Comparison of ENCODE assay signal across 11 mouse cellular contexts in genomic region chr5:103587219-103587618, GRCm38 (mm10). TPM values are rescaled to one million over a fixed set of nuclear protein-coding genes. Genes with fewer than 3 reads are reported as not detected.
DNase-seq lines count a peak whose midpoint lies in the region; ATAC-seq and TF ChIP-seq lines count a peak whose summit lies in the region.
"Had no signal": no experiment of that assay in that cellular context is flagged by ENCODE, and none has a peak within 500 bp of the region (broad histone marks: within the 10 kb centered on the region; RNA-seq: fewer than 3 reads in every experiment).

No protein-coding gene starts in this region.

- no peak overlapping the region for H3K9ac ChIP-seq in intestine, postnatal 0 days (ENCODE audit: low read depth, low read length)
- H3K9ac ChIP-seq in intestine, embryonic 15.5 days: no peak overlapping the region
- no peak overlapping the region for H3K9ac ChIP-seq in MEL (ENCODE audit: control insufficient read depth, low read depth, low read length, poor library complexity, severe bottlenecking)
- H3K9ac ChIP-seq: embryonic facial prominence, embryonic 15.5 days had no signal

- peak; percentile 5 for DNase-seq in 416B (ENCODE audit: low read depth)
- peak; percentile 33 for DNase-seq in MEL (ENCODE audit: low read depth, low spot score)
- peak; percentile 29 for DNase-seq in embryo, embryonic 9.5 days (ENCODE audit: extremely low spot score)
- no peak for DNase-seq in cerebellum, adult 2 months
- DNase-seq in kidney, postnatal 25 days: no peak
- DNase-seq: heart, postnatal 36 days; right cerebral cortex, postnatal 14 days had no signal

- peak; percentile 67 for TF ChIP-seq CTCF in intestine, postnatal 0 days (IDR thresholded peaks at IDR 0.05; ENCODE audit: low read depth)
- peak; percentile 56 to 72 (median 59) for TF ChIP-seq CTCF in MEL (IDR thresholded peaks at IDR 0.05 in 2 of 3, conservative IDR thresholded peaks at IDR 0.05 in 1 of 3; ENCODE audit: control insufficient read depth in 1 of 3, insufficient read depth in 1 of 3, low read depth in 2 of 3, low read length in 3 of 3, poor library complexity in 1 of 3, severe bottlenecking in 1 of 3)
- no peak for TF ChIP-seq CTCF in cerebellum, adult 2 months (IDR thresholded peaks at IDR 0.05; ENCODE audit: borderline replicate concordance, insufficient read depth, low read depth, low read length)

- H3K79me2 ChIP-seq in MEL (ENCODE audit: control insufficient read depth, insufficient read depth, low read length, poor library complexity): no peaks in the 10 kb centered on the region

- peak; percentile 33 for TF ChIP-seq RAD21 in MEL (IDR thresholded peaks at IDR 0.05; ENCODE audit: low read depth, low read length)

- no peak overlapping the region for H3K27ac ChIP-seq in intestine, postnatal 0 days (ENCODE audit: low read depth, low read length)
- no peak overlapping the region for H3K27ac ChIP-seq in intestine, embryonic 15.5 days
- no peak overlapping the region for H3K27ac ChIP-seq in MEL (ENCODE audit: control insufficient read depth, low read depth, low read length)
- no peak overlapping the region for H3K27ac ChIP-seq in cerebellum, adult 2 months (ENCODE audit: insufficient read depth, low read length)
- H3K27ac ChIP-seq: embryonic facial prominence, embryonic 15.5 days had no signal

- H3K36me3 ChIP-seq in intestine, postnatal 0 days (ENCODE audit: control insufficient read depth, insufficient read depth): no peaks in the 10 kb centered on the region; the same call in 1 of the 2 replicates
- H3K36me3 ChIP-seq in intestine, embryonic 15.5 days: no peaks in the 10 kb centered on the region
- no peaks in the 10 kb centered on the region for H3K36me3 ChIP-seq in MEL (ENCODE audit: control insufficient read depth in 1 of 2, insufficient read depth in 2 of 2, low read length in 2 of 2)

- H3K9me3 ChIP-seq in intestine, postnatal 0 days (ENCODE audit: control insufficient read depth): no peaks in the 10 kb centered on the region
- no peaks in the 10 kb centered on the region for H3K9me3 ChIP-seq in intestine, embryonic 15.5 days
- no peaks in the 10 kb centered on the region for H3K9me3 ChIP-seq in MEL (replicated peaks; ENCODE audit: insufficient read depth, low read length)
- H3K9me3 ChIP-seq: embryonic facial prominence, embryonic 15.5 days had no signal

- ATAC-seq in intestine, postnatal 0 days: no peak
- no peak for ATAC-seq in intestine, embryonic 15.5 days

- no peak overlapping the region for H3K4me2 ChIP-seq in intestine, postnatal 0 days (replicated peaks; ENCODE audit: low read depth)
- H3K4me2 ChIP-seq in intestine, embryonic 15.5 days (replicated peaks): no peak overlapping the region
- H3K4me2 ChIP-seq: embryonic facial prominence, embryonic 15.5 days had no signal

- no peak for TF ChIP-seq EP300 in MEL (IDR thresholded peaks at IDR 0.05; ENCODE audit: low read depth in 1 of 2, low read length in 2 of 2)

- no peak for TF ChIP-seq POLR2A in MEL (IDR thresholded peaks at IDR 0.05; ENCODE audit: control insufficient read depth in 1 of 2, insufficient read depth in 1 of 2, low read depth in 1 of 2, low read length in 2 of 2, poor library complexity in 1 of 2)
- no peak for TF ChIP-seq POLR2A in cerebellum, adult 2 months (IDR thresholded peaks at IDR 0.05; ENCODE audit: borderline replicate concordance, insufficient read depth, low read length)

- no peaks in the 10 kb centered on the region for H3K27me3 ChIP-seq in intestine, postnatal 0 days (replicated peaks; ENCODE audit: control insufficient read depth, insufficient read depth, low read length)
- H3K27me3 ChIP-seq in intestine, embryonic 15.5 days (replicated peaks): no peaks in the 10 kb centered on the region
- H3K27me3 ChIP-seq in MEL (ENCODE audit: control insufficient read depth in 1 of 2, insufficient read depth in 2 of 2, low read length in 2 of 2): no peaks in the 10 kb centered on the region
- H3K27me3 ChIP-seq in cerebellum, adult 2 months (ENCODE audit: control insufficient read depth, insufficient read depth, low read length): no peaks in the 10 kb centered on the region
- H3K27me3 ChIP-seq: embryonic facial prominence, embryonic 15.5 days had no signal

- WGBS in intestine, postnatal 0 days: 76% methylated on average over 7 of the region's 7 CpGs
- WGBS in intestine, embryonic 15.5 days: 69% methylated on average over 7 of the region's 7 CpGs
- 83% methylated on average over 7 of the region's 7 CpGs for WGBS in cerebellum, adult 2 months

- H3K4me1 ChIP-seq in intestine, postnatal 0 days (replicated peaks; ENCODE audit: control insufficient read depth, insufficient read depth, low read length): no peaks in the 10 kb centered on the region
- H3K4me1 ChIP-seq in intestine, embryonic 15.5 days (replicated peaks): no peaks in the 10 kb centered on the region
- H3K4me1 ChIP-seq in MEL (ENCODE audit: control insufficient read depth in 1 of 2, insufficient read depth in 2 of 2, low read length in 2 of 2): no peaks in the 10 kb centered on the region
- no peaks in the 10 kb centered on the region for H3K4me1 ChIP-seq in cerebellum, adult 2 months (ENCODE audit: control insufficient read depth, insufficient read depth, low read length)
- H3K4me1 ChIP-seq: embryonic facial prominence, embryonic 15.5 days; megakaryocyte, embryonic 14.5 days had no signal

- no peak overlapping the region for H3K4me3 ChIP-seq in intestine, postnatal 0 days (ENCODE audit: low read depth, low read length)
- no peak overlapping the region for H3K4me3 ChIP-seq in intestine, embryonic 15.5 days (replicated peaks)
- no peak overlapping the region for H3K4me3 ChIP-seq in MEL (ENCODE audit: control insufficient read depth in 1 of 2, insufficient read depth in 1 of 2, low read depth in 2 of 2, low read length in 2 of 2)
- no peak overlapping the region for H3K4me3 ChIP-seq in cerebellum, adult 2 months (replicated peaks; ENCODE audit: insufficient read depth, low read depth, low read length)
- H3K4me3 ChIP-seq: embryonic facial prominence, embryonic 15.5 days; megakaryocyte, embryonic 14.5 days had no signal

TF ChIP-seq in MEL, 35 proteins besides CTCF, POLR2A, EP300 and RAD21:
- no peak for TF ChIP-seq POLR2AphosphoS5 (IDR thresholded peaks at IDR 0.05; ENCODE audit: borderline replicate concordance, low read depth, low read length)
- TF ChIP-seq SMC3 (IDR thresholded peaks at IDR 0.05; ENCODE audit: low read depth, low read length): peak; percentile 65

RNA-seq across cellular contexts. Expression of gene Slc10a6, which starts 42.0 kb away (rescaled TPM):
- 0.38 and 0.56 TPM in 2 replicates for polyA plus RNA-seq in intestine, postnatal 0 days (2015; fragmentation: Nextera tagmentation; extraction: Ambion mirVana)
- 0.49 and 0.68 TPM in 2 replicates for polyA plus RNA-seq in intestine, embryonic 15.5 days (2015; fragmentation: Nextera tagmentation; extraction: Ambion mirVana)
- not detected in 2 replicates for total RNA-seq in MEL (2012; rRNA removed)
- not detected for polyA plus RNA-seq in MEL (2012; ENCODE audit: insufficient read depth in 1 of 2, insufficient read length in 2 of 2, low read depth in 1 of 2, low replicate concordance in 2 of 2, missing spikeins in 1 of 2)
- polyA plus RNA-seq in cerebellum, adult 2 months (2012; rRNA removed): 0.05 TPM in 1 of 2 replicates, not detected in the other

Comparison
In these comparisons a context has a peak if more than half of its experiments do, and no peak if none do; other contexts are left out.
1. DNase-seq: peak in 416B (single experiment), MEL (single experiment) and embryo, embryonic 9.5 days (single experiment); none in cerebellum, adult 2 months (0 of 2) and kidney, postnatal 25 days (0 of 2).